Mouse (Mus musculus) liver, embryonic 16.5 days (tissue): ENCODE measurements around the gene Sorcs2. TPM values are rescaled to one million over a fixed set of nuclear protein-coding genes. Genes with fewer than 3 reads are reported as not detected.

ENCODE experiments used
- ATAC-seq: fragments of 200-750 bp; cut with Nextera tagmentation; 2 replicates; pipeline ENCODE4 v1.8.0; 2017; ENCODE audit warnings: low read depth, mild to moderate bottlenecking, moderate number of reproducible peaks, moderate library complexity
- H3K27ac ChIP-seq: fragments of 300-500 bp; sonication (generic); 2 replicates; pipeline ENCODE4 v1.5.1; 2014; ENCODE audit warnings: mild to moderate bottlenecking, low read length
- H3K27me3 ChIP-seq: fragments of 300-500 bp; sonication (generic); 2 replicates; pipeline ENCODE4 v1.6.1; 2014; ENCODE audit warnings: low read depth, low read length, mixed read lengths; ENCODE audit not compliant: control insufficient read depth, insufficient read depth
- H3K36me3 ChIP-seq: fragments of 300-500 bp; sonication (generic); 2 replicates; pipeline ENCODE4 v1.6.1; 2014; ENCODE audit warnings: mild to moderate bottlenecking; ENCODE audit not compliant: control insufficient read depth, insufficient read depth
- H3K4me1 ChIP-seq: fragments of 300-500 bp; sonication (generic); 2 replicates; pipeline ENCODE4 v1.6.1; 2014; ENCODE audit warnings: low read depth, low read length, mixed read lengths; ENCODE audit not compliant: control insufficient read depth
- H3K4me2 ChIP-seq: fragments of 300-500 bp; sonication (generic); 2 replicates; pipeline ENCODE4 v1.6.1; 2014; ENCODE audit warnings: low read depth, low read length, mixed read lengths
- H3K4me3 ChIP-seq: fragments of 300-500 bp; sonication (generic); 2 replicates; pipeline ENCODE4 v1.5.1; 2014; ENCODE audit warnings: low read depth, mild to moderate bottlenecking, low read length
- H3K9ac ChIP-seq: fragments of 300-500 bp; sonication (generic); 2 replicates; pipeline ENCODE4 v1.6.1; 2014; ENCODE audit warnings: low read depth, low read length
- H3K9me3 ChIP-seq: fragments of 300-500 bp; sonication (generic); replicated peaks from 2 replicates; pipeline ENCODE4 v1.6.1; 2016; ENCODE audit warnings: low read length; ENCODE audit not compliant: control insufficient read depth
- WGBS: fragments of 180-500 bp; shearing (Covaris S2); extraction: QIAGEN DNeasy Blood & Tissue Kit; methylation state at CpG from one replicate; pipeline ENCODE4 v1.1.7; 2014; ENCODE audit not compliant: insufficient replicate concordance; 5-methylcytosine and 5-hydroxymethylcytosine counted together
- polyA plus RNA-seq: library from polyadenylated mRNA; unstranded; fragments of >200 nt; fragmentation: Nextera tagmentation; extraction: Ambion mirVana; gene quantifications from 2 replicates; pipeline ENCODE4 v1.2.1, GENCODE M21; 2015

Sorcs2 gene
- polyA plus RNA-seq, 1 experiment from 2014 or later: 0.99 TPM

DNA sequence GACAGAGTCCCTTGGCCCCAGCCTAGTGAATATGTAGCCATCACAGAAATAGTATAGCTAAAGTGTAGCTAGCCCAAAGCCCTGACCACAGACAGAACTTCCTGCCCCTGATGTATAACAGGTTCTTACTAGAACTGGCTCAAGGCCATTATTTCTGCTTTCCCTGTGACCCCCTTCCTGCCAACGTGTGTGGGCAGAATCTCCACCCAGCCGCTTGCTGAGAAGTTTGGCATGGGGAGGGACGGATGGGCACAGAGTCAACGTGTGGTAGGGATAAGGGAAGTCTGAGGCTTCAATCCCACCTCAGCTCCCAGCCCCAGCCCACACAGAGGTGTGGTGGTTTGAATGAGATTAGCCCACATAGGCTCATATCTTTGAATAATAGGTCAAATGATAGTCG lies 26.2 kb downstream of the Sorcs2 start:
- Histone ChIP-seq H3K9me3 (no peaks in the 10 kb centered on the region), H3K4me3 (no peak overlapping the region), H3K27me3 (no peaks in the 10 kb centered on the region), H3K9ac (no peak overlapping the region), H3K4me2 (no peak overlapping the region), H3K36me3 (no peaks in the 10 kb centered on the region), H3K4me1 (peaks cover 6% of the 10 kb centered on the region), H3K27ac (no peak overlapping the region)
- ATAC-seq: no peak
- WGBS: 10% methylated on average over 5 of the region's 5 CpGs

DNA sequence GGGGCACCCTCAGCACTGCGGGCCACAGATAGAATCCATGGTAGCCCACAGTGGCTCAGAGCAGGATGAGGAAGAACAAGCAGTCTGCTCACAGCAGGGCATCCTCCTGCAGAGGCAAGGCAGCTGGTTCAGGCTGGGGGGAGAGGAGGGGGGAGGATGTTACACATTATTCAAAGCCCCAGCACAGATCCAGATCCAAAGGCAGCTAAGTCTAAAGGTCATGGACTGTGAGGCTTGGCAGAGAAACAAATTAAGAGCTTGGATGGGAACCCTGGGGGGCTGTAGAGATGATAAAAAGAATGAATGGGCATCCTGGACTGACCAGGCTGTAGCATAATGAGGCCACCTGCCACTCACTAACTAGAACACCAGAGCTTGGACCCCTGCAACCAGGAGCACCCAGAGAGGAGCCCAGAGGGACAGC lies 28.7 kb downstream of the Sorcs2 start:
- Histone ChIP-seq H3K9ac (no peak overlapping the region), H3K9me3 (no peaks in the 10 kb centered on the region), H3K4me3 (no peak overlapping the region), H3K4me1 (peaks cover 6% of the 10 kb centered on the region), H3K36me3 (no peaks in the 10 kb centered on the region), H3K4me2 (no peak overlapping the region), H3K27me3 (no peaks in the 10 kb centered on the region), H3K27ac (no peak overlapping the region)
- 53% methylated on average over 1 of the region's 1 CpGs for WGBS
- no peak; the same call in 1 of the 2 replicates for ATAC-seq

- H3K9ac ChIP-seq: no peak overlapping the region
- ATAC-seq: no peak
- no peak overlapping the region for H3K4me2 ChIP-seq
- no peaks in the 10 kb centered on the region for H3K9me3 ChIP-seq
- H3K36me3 ChIP-seq: no peaks in the 10 kb centered on the region
- 52% methylated on average over 7 of the region's 7 CpGs for WGBS
- H3K27me3 ChIP-seq: no peaks in the 10 kb centered on the region
- H3K4me3 ChIP-seq: no peak overlapping the region
- peaks cover 6% of the 10 kb centered on the region for H3K4me1 ChIP-seq
- H3K27ac ChIP-seq: no peak overlapping the region
Measured at GRCm38 (mm10) chr5:36368511-36369135, 29.3 kb downstream of the Sorcs2 start.

DNA sequence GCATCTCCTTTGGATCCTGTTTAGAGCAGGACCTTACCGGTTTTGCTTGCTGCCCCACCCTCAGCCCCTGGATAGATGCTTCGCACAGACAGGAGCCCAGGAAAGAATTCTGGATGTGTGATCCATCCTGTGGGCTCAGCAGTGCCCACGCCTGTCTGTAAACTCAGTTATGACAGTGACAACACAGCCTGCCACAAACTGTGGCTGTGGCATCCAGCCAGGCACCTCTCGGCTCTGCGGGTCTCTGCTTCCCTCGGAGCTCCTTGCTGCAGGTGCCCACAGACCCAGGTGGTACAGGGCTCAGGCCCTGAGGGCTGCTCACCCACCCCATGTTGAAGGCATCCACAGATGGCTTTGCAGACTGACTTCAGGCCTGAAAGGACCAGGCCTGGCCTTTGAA lies 30.0 kb downstream of the Sorcs2 start:
- H3K9me3 ChIP-seq: no peaks in the 10 kb centered on the region
- H3K9ac ChIP-seq: no peak overlapping the region
- WGBS: 69% methylated on average over 6 of the region's 6 CpGs
- H3K27me3 ChIP-seq: no peaks in the 10 kb centered on the region
- H3K4me3 ChIP-seq: no peak overlapping the region
- no peaks in the 10 kb centered on the region for H3K36me3 ChIP-seq
- no peak overlapping the region for H3K4me2 ChIP-seq
- H3K4me1 ChIP-seq: peaks cover 6% of the 10 kb centered on the region
- no peak overlapping the region for H3K27ac ChIP-seq
- ATAC-seq: no peak

GRCm38 (mm10) chr5:36367181-36367610 lies 30.7 kb downstream of the Sorcs2 start:
- WGBS: 30% methylated on average over 3 of the region's 3 CpGs
- Histone ChIP-seq H3K9me3 (no peaks in the 10 kb centered on the region), H3K27ac (no peak overlapping the region), H3K4me3 (no peak overlapping the region), H3K9ac (no peak overlapping the region), H3K27me3 (no peaks in the 10 kb centered on the region), H3K4me1 (peaks cover 6% of the 10 kb centered on the region), H3K4me2 (no peak overlapping the region), H3K36me3 (no peaks in the 10 kb centered on the region)
- ATAC-seq: no peak

GRCm38 (mm10) chr5:36361749-36362148 lies 36.2 kb downstream of the Sorcs2 start:
- H3K9ac ChIP-seq: no peak overlapping the region
- no peaks in the 10 kb centered on the region for H3K9me3 ChIP-seq
- no peak for ATAC-seq
- H3K4me3 ChIP-seq: no peak overlapping the region
- H3K27me3 ChIP-seq: no peaks in the 10 kb centered on the region
- no peaks in the 10 kb centered on the region for H3K36me3 ChIP-seq
- 27% methylated on average over 7 of the region's 7 CpGs for WGBS
- H3K4me1 ChIP-seq: no peaks in the 10 kb centered on the region
- no peak overlapping the region for H3K27ac ChIP-seq
- no peak overlapping the region for H3K4me2 ChIP-seq

GRCm38 (mm10) chr5:36360343-36360742 lies 37.6 kb downstream of the Sorcs2 start:
- no peak overlapping the region for H3K27ac ChIP-seq
- H3K4me1 ChIP-seq: no peaks in the 10 kb centered on the region
- no peak overlapping the region for H3K9ac ChIP-seq
- no peak for ATAC-seq
- no peak overlapping the region for H3K4me3 ChIP-seq
- no peaks in the 10 kb centered on the region for H3K36me3 ChIP-seq
- WGBS: 62% methylated on average over 7 of the region's 7 CpGs
- H3K27me3 ChIP-seq: no peaks in the 10 kb centered on the region
- H3K9me3 ChIP-seq: no peaks in the 10 kb centered on the region
- H3K4me2 ChIP-seq: no peak overlapping the region

GRCm38 (mm10) chr5:36359535-36360243 lies 38.2 kb downstream of the Sorcs2 start:
- Histone ChIP-seq H3K4me2 (no peak overlapping the region), H3K4me1 (no peaks in the 10 kb centered on the region), H3K9me3 (no peaks in the 10 kb centered on the region), H3K36me3 (no peaks in the 10 kb centered on the region), H3K9ac (no peak overlapping the region), H3K27ac (no peak overlapping the region), H3K27me3 (no peaks in the 10 kb centered on the region), H3K4me3 (no peak overlapping the region)
- no peak for ATAC-seq
- 66% methylated on average over 5 of the region's 5 CpGs for WGBS

DNA sequence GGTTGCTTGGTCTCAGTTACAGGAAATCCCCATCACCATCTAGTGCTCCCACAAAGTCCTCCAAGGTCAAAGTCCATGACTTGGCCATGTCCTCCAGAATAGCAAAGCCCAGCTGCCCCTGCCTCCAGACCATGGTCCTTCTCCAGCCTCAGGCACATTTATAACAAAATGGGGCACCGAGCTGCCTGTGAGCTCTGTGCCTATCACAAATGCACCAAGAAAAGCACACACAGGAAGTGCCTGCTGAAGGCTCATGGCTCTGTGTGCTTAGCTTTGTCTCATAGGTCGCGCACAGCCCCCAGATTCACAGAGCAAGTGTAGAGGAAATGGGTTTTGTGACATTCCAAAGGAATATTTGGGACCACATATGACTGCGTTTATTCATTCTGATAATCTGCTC lies 39.8 kb downstream of the Sorcs2 start:
- Histone ChIP-seq H3K4me3 (no peak overlapping the region), H3K36me3 (no peaks in the 10 kb centered on the region), H3K4me1 (no peaks in the 10 kb centered on the region), H3K9ac (no peak overlapping the region), H3K9me3 (no peaks in the 10 kb centered on the region), H3K27me3 (no peaks in the 10 kb centered on the region), H3K4me2 (no peak overlapping the region), H3K27ac (no peak overlapping the region)
- no peak for ATAC-seq
- WGBS: 53% methylated on average over 4 of the region's 4 CpGs
